Mouse (Mus musculus) hindbrain, embryonic 15.5 days (tissue): ENCODE results near the gene Ahdc1. TPM values are rescaled to one million over a fixed set of nuclear protein-coding genes. Genes with fewer than 3 reads are reported as not detected.

ENCODE experiments used
- ATAC-seq: fragments of 200-750 bp; cut with Nextera tagmentation; 2 replicates; pipeline ENCODE4 v1.8.0; 2017; ENCODE audit warnings: low read depth, moderate number of reproducible peaks, moderate TSS enrichment; ENCODE audit not compliant: low FRiP score
- H3K27ac ChIP-seq: fragments of 300-500 bp; sonication (generic); replicated peaks from 2 replicates; pipeline ENCODE4 v1.5.1; 2015; ENCODE audit warnings: mild to moderate bottlenecking, inconsistent platforms
- H3K27me3 ChIP-seq: fragments of 300-500 bp; sonication (generic); 2 replicates; pipeline ENCODE4 v1.6.1; 2015; ENCODE audit warnings: control low read depth, inconsistent platforms
- H3K36me3 ChIP-seq: fragments of 300-500 bp; sonication (generic); 2 replicates; pipeline ENCODE4 v1.6.1; 2015; ENCODE audit warnings: control low read depth, inconsistent platforms
- H3K4me1 ChIP-seq: fragments of 300-500 bp; sonication (generic); replicated peaks from 2 replicates; pipeline ENCODE4 v1.6.1; 2015; ENCODE audit warnings: control low read depth, inconsistent platforms
- H3K4me2 ChIP-seq: fragments of 300-500 bp; sonication (generic); 2 replicates; pipeline ENCODE4 v1.6.1; 2015; ENCODE audit warnings: moderate library complexity, mild to moderate bottlenecking, inconsistent platforms
- H3K4me3 ChIP-seq: fragments of 300-500 bp; sonication (generic); 2 replicates; pipeline ENCODE4 v1.5.1; 2015; ENCODE audit warnings: mild to moderate bottlenecking, inconsistent platforms
- H3K9ac ChIP-seq: fragments of 300-500 bp; sonication (generic); 2 replicates; pipeline ENCODE4 v1.6.1; 2015; ENCODE audit warnings: inconsistent platforms
- H3K9me3 ChIP-seq: fragments of 300-500 bp; sonication (generic); 2 replicates; pipeline ENCODE4 v1.6.1; 2016; ENCODE audit warnings: control low read depth, inconsistent platforms
- WGBS: fragments of 180-500 bp; shearing (Covaris S2); methylation state at CpG from one replicate; pipeline ENCODE4 v1.1.7; 2015; 5-methylcytosine and 5-hydroxymethylcytosine counted together
- polyA plus RNA-seq: library from polyadenylated mRNA; unstranded; fragments of >200 nt; fragmentation: Nextera tagmentation; extraction: Ambion mirVana; gene quantifications from 2 replicates; pipeline ENCODE4 v1.2.1, GENCODE M21; 2015

Gene Ahdc1
- polyA plus RNA-seq, 1 experiment from 2014 or later = 13.9 TPM

- peak; percentile 29 for ATAC-seq
- Histone ChIP-seq H3K9ac (peak overlapping the region; percentile 31), H3K36me3 (no peaks in the 10 kb centered on the region), H3K4me1 (peaks cover 43% of the 10 kb centered on the region), H3K4me3 (peak overlapping the region; percentile 36; the same call in 1 of the 2 replicates), H3K27me3 (no peaks in the 10 kb centered on the region), H3K9me3 (no peaks in the 10 kb centered on the region), H3K27ac (peak overlapping the region; percentile 83), H3K4me2 (peak overlapping the region; percentile 92)
- WGBS = 7% methylated on average over 3 of the region's 3 CpGs
These were observed 73.2 kb downstream of the Ahdc1 start for GRCm38 (mm10) chr4:133083991-133084861.

GRCm38 (mm10) chr4:133085011-133085782 lies 74.1 kb downstream of the Ahdc1 start:
- H3K9ac ChIP-seq = peak overlapping the region; percentile 31
- ATAC-seq = peak; percentile 64
- peak overlapping the region; percentile 92 for H3K4me2 ChIP-seq
- no peaks in the 10 kb centered on the region for H3K9me3 ChIP-seq
- 1% methylated on average over 51 of the region's 53 CpGs for WGBS
- H3K4me3 ChIP-seq = peak overlapping the region; percentile 36
- no peaks in the 10 kb centered on the region for H3K36me3 ChIP-seq
- peak overlapping the region; percentile 83 for H3K27ac ChIP-seq
- H3K4me1 ChIP-seq = peaks cover 50% of the 10 kb centered on the region
- H3K27me3 ChIP-seq = no peaks in the 10 kb centered on the region

- Histone ChIP-seq H3K27me3 (no peaks in the 10 kb centered on the region), H3K9me3 (no peaks in the 10 kb centered on the region), H3K4me3 (peak overlapping the region; percentile 36), H3K36me3 (no peaks in the 10 kb centered on the region), H3K27ac (peak overlapping the region; percentile 83), H3K4me2 (peak overlapping the region; percentile 92), H3K9ac (peak overlapping the region; percentile 31; the same call in 1 of the 2 replicates), H3K4me1 (peaks cover 56% of the 10 kb centered on the region)
- no peak for ATAC-seq
- 9% methylated on average over 12 of the region's 12 CpGs for WGBS
These were observed 74.8 kb downstream of the Ahdc1 start for GRCm38 (mm10) chr4:133085783-133086342.

GRCm38 (mm10) chr4:133087177-133087714 lies 76.2 kb downstream of the Ahdc1 start:
- H3K9me3 ChIP-seq = no peaks in the 10 kb centered on the region
- peak overlapping the region; percentile 13; the same call in 1 of the 2 replicates for H3K27ac ChIP-seq
- no peak overlapping the region for H3K4me2 ChIP-seq
- no peak for ATAC-seq
- no peak overlapping the region for H3K9ac ChIP-seq
- no peaks in the 10 kb centered on the region for H3K36me3 ChIP-seq
- H3K27me3 ChIP-seq = no peaks in the 10 kb centered on the region
- peaks cover 69% of the 10 kb centered on the region for H3K4me1 ChIP-seq
- WGBS = 84% methylated on average over 6 of the region's 6 CpGs
- no peak overlapping the region for H3K4me3 ChIP-seq

- peaks cover 75% of the 10 kb centered on the region for H3K4me1 ChIP-seq
- no peaks in the 10 kb centered on the region for H3K27me3 ChIP-seq
- WGBS = 38% methylated on average over 8 of the region's 8 CpGs
- H3K27ac ChIP-seq = 0 out of 2 replicates have a peak overlapping the region, but pooled peaks have one; percentile 13
- H3K4me2 ChIP-seq = no peak overlapping the region
- H3K9ac ChIP-seq = no peak overlapping the region
- H3K9me3 ChIP-seq = no peaks in the 10 kb centered on the region
- H3K36me3 ChIP-seq = no peaks in the 10 kb centered on the region
- H3K4me3 ChIP-seq = no peak overlapping the region
- no peak for ATAC-seq
These were observed 76.8 kb downstream of the Ahdc1 start for GRCm38 (mm10) chr4:133087835-133088234.

- Histone ChIP-seq H3K4me1 (peaks cover 80% of the 10 kb centered on the region), H3K4me2 (no peak overlapping the region)
- 83% methylated on average over 9 of the region's 9 CpGs for WGBS
These were observed 78.3 kb downstream of the Ahdc1 start for GRCm38 (mm10) chr4:133089319-133089718.

GRCm38 (mm10) chr4:133089802-133090201 lies 78.7 kb downstream of the Ahdc1 start:
- Histone ChIP-seq H3K4me3 (no peak overlapping the region), H3K4me2 (no peak overlapping the region), H3K9me3 (no peaks in the 10 kb centered on the region), H3K27ac (peak overlapping the region; percentile 87), H3K4me1 (peaks cover 80% of the 10 kb centered on the region), H3K36me3 (no peaks in the 10 kb centered on the region), H3K27me3 (no peaks in the 10 kb centered on the region), H3K9ac (no peak overlapping the region)
- 72% methylated on average over 4 of the region's 4 CpGs for WGBS
- no peak for ATAC-seq

More at GRCm38 (mm10) chr4:133089319-133089718, 78.3 kb downstream of the Ahdc1 start:
- Histone ChIP-seq H3K27me3 (no peaks in the 10 kb centered on the region), H3K27ac (no peak overlapping the region), H3K9ac (no peak overlapping the region), H3K36me3 (no peaks in the 10 kb centered on the region), H3K9me3 (no peaks in the 10 kb centered on the region), H3K4me3 (no peak overlapping the region)
- no peak for ATAC-seq

GRCm38 (mm10) chr4:133090276-133090719 lies 79.2 kb downstream of the Ahdc1 start:
- 22% methylated on average over 8 of the region's 8 CpGs for WGBS
- Histone ChIP-seq H3K4me1 (peaks cover 80% of the 10 kb centered on the region), H3K4me3 (no peak overlapping the region), H3K27me3 (no peaks in the 10 kb centered on the region), H3K27ac (peak overlapping the region; percentile 87), H3K4me2 (peak overlapping the region; percentile 15; the same call in 1 of the 2 replicates), H3K36me3 (no peaks in the 10 kb centered on the region), H3K9me3 (no peaks in the 10 kb centered on the region), H3K9ac (peak overlapping the region; percentile 17; the same call in 1 of the 2 replicates)
- 0 out of 2 replicates have a peak, but pooled peaks have one; percentile 1 for ATAC-seq

- Histone ChIP-seq H3K36me3 (no peaks in the 10 kb centered on the region), H3K27ac (peak overlapping the region; percentile 87), H3K9ac (no peak overlapping the region), H3K4me2 (peak overlapping the region; percentile 15; the same call in 1 of the 2 replicates), H3K4me1 (peaks cover 79% of the 10 kb centered on the region), H3K27me3 (no peaks in the 10 kb centered on the region), H3K4me3 (no peak overlapping the region), H3K9me3 (no peaks in the 10 kb centered on the region)
- ATAC-seq = peak; percentile 28; the same call in 1 of the 2 replicates
- 24% methylated on average over 16 of the region's 18 CpGs for WGBS
These were observed 79.8 kb downstream of the Ahdc1 start for GRCm38 (mm10) chr4:133090720-133091458.

GRCm38 (mm10) chr4:133091459-133091785 lies 80.4 kb downstream of the Ahdc1 start:
- Histone ChIP-seq H3K9ac (no peak overlapping the region), H3K4me1 (peaks cover 74% of the 10 kb centered on the region), H3K27me3 (no peaks in the 10 kb centered on the region), H3K4me2 (no peak overlapping the region), H3K9me3 (no peaks in the 10 kb centered on the region), H3K36me3 (no peaks in the 10 kb centered on the region), H3K4me3 (no peak overlapping the region), H3K27ac (peak overlapping the region; percentile 87)
- ATAC-seq = no peak
- WGBS = 44% methylated on average over 4 of the region's 4 CpGs

GRCm38 (mm10) chr4:133092453-133092901 lies 81.4 kb downstream of the Ahdc1 start:
- no peaks in the 10 kb centered on the region for H3K9me3 ChIP-seq
- 1% methylated on average over 18 of the region's 18 CpGs for WGBS
- H3K36me3 ChIP-seq = no peaks in the 10 kb centered on the region
- peaks cover 66% of the 10 kb centered on the region for H3K4me1 ChIP-seq
- 0 out of 2 replicates have a peak overlapping the region, but pooled peaks have one; percentile 13 for H3K4me3 ChIP-seq
- peak overlapping the region; percentile 50 for H3K4me2 ChIP-seq
- peak; percentile 49; the same call in 1 of the 2 replicates for ATAC-seq
- H3K27ac ChIP-seq = peak overlapping the region; percentile 87
- H3K27me3 ChIP-seq = no peaks in the 10 kb centered on the region
- H3K9ac ChIP-seq = peak overlapping the region; percentile 45; the same call in 1 of the 2 replicates
